Mouse (Mus musculus): ENCODE results near the gene Gpr179. TPM values are rescaled to one million over a fixed set of nuclear protein-coding genes. Genes with fewer than 3 reads are reported as not detected.
"Not testable (repeated sequence)": the region's sequence is repeated elsewhere in the genome, so short reads cannot be mapped to it uniquely, and the experiment has no call there.

Gene Gpr179
- polyA plus RNA-seq, 1 experiment from 2014 or later, result not detected

GRCm38 (mm10) chr11:97336751-97337345, 15.0 kb downstream of the Gpr179 start:
- Histone ChIP-seq H3K27ac (no peak overlapping the region), H3K4me2 (no peak overlapping the region), H3K4me1 (replicated peaks) (peaks cover 14% of the 10 kb centered on the region), H3K27me3 (peaks cover 69% of the 10 kb centered on the region), H3K9ac (no peak overlapping the region), H3K9me3 (replicated peaks) (no peaks in the 10 kb centered on the region), H3K4me3 (replicated peaks) (no peak overlapping the region), H3K36me3 (no peaks in the 10 kb centered on the region)
- 53% methylated on average over 14 of the region's 14 CpGs for WGBS (ENCODE audit: insufficient replicate concordance)
- DNase-seq, result no peak
- no peak for ATAC-seq (ENCODE audit: low read depth)

GRCm38 (mm10) chr11:97336238-97336637, 15.6 kb downstream of the Gpr179 start:
- no peaks in the 10 kb centered on the region for H3K9me3 ChIP-seq (replicated peaks)
- peaks cover 14% of the 10 kb centered on the region for H3K4me1 ChIP-seq (replicated peaks)
- peaks cover 65% of the 10 kb centered on the region for H3K27me3 ChIP-seq
- DNase-seq (no peak), ATAC-seq (ENCODE audit: low read depth) (no peak)
- H3K4me2 ChIP-seq, result no peak overlapping the region
- 26% methylated on average over 6 of the region's 6 CpGs for WGBS (ENCODE audit: insufficient replicate concordance)
- H3K36me3 ChIP-seq, result no peaks in the 10 kb centered on the region
- H3K4me3 ChIP-seq (replicated peaks), result no peak overlapping the region
- H3K27ac ChIP-seq, result no peak overlapping the region
- no peak overlapping the region for H3K9ac ChIP-seq

GRCm38 (mm10) chr11:97334400-97334799, 17.5 kb downstream of the Gpr179 start:
- no peak overlapping the region for H3K9ac ChIP-seq
- DNase-seq (no peak), ATAC-seq (ENCODE audit: low read depth) (no peak)
- H3K27me3 ChIP-seq, result peaks cover 52% of the 10 kb centered on the region
- peaks cover 9% of the 10 kb centered on the region for H3K36me3 ChIP-seq
- 72% methylated on average over 9 of the region's 9 CpGs for WGBS (ENCODE audit: insufficient replicate concordance)
- H3K4me3 ChIP-seq (replicated peaks), result no peak overlapping the region
- H3K9me3 ChIP-seq (replicated peaks), result no peaks in the 10 kb centered on the region
- no peak overlapping the region for H3K4me2 ChIP-seq
- no peak overlapping the region for H3K27ac ChIP-seq
- H3K4me1 ChIP-seq (replicated peaks), result peaks cover 14% of the 10 kb centered on the region

GRCm38 (mm10) chr11:97333896-97334295, 18.0 kb downstream of the Gpr179 start:
- peaks cover 49% of the 10 kb centered on the region for H3K27me3 ChIP-seq
- peaks cover 14% of the 10 kb centered on the region for H3K4me1 ChIP-seq (replicated peaks)
- 53% methylated on average over 1 of the region's 1 CpGs for WGBS (ENCODE audit: insufficient replicate concordance)
- no peaks in the 10 kb centered on the region for H3K9me3 ChIP-seq (replicated peaks)
- peaks cover 14% of the 10 kb centered on the region for H3K36me3 ChIP-seq
- no peak overlapping the region for H3K27ac ChIP-seq
- H3K4me3 ChIP-seq (replicated peaks), result no peak overlapping the region
- DNase-seq, result no peak
- H3K4me2 ChIP-seq, result no peak overlapping the region
- no peak for ATAC-seq (ENCODE audit: low read depth)
- H3K9ac ChIP-seq, result no peak overlapping the region

GRCm38 (mm10) chr11:97333044-97333443, 18.8 kb downstream of the Gpr179 start:
- Histone ChIP-seq H3K27ac (no peak overlapping the region), H3K9ac (no peak overlapping the region), H3K4me3 (replicated peaks) (no peak overlapping the region), H3K27me3 (peaks cover 40% of the 10 kb centered on the region), H3K36me3 (peaks cover 20% of the 10 kb centered on the region), H3K4me1 (replicated peaks) (peaks cover 14% of the 10 kb centered on the region), H3K9me3 (replicated peaks) (no peaks in the 10 kb centered on the region), H3K4me2 (no peak overlapping the region)
- WGBS (ENCODE audit: insufficient replicate concordance), result 41% methylated on average over 9 of the region's 9 CpGs
- peak; percentile 42; the same call in 1 of the 2 replicates for ATAC-seq (ENCODE audit: low read depth)
- no peak for DNase-seq

- WGBS (ENCODE audit: insufficient replicate concordance), result 78% methylated on average over 12 of the region's 12 CpGs
- peaks cover 31% of the 10 kb centered on the region for H3K36me3 ChIP-seq
- H3K4me3 ChIP-seq (replicated peaks), result no peak overlapping the region
- peaks cover 25% of the 10 kb centered on the region for H3K27me3 ChIP-seq
- no peak overlapping the region for H3K9ac ChIP-seq
- H3K4me2 ChIP-seq, result no peak overlapping the region
- H3K27ac ChIP-seq, result no peak overlapping the region
- ATAC-seq (ENCODE audit: low read depth) (no peak), DNase-seq (no peak)
- no peaks in the 10 kb centered on the region for H3K9me3 ChIP-seq (replicated peaks)
- peaks cover 9% of the 10 kb centered on the region for H3K4me1 ChIP-seq (replicated peaks)
These were observed 20.4 kb downstream of the Gpr179 start for GRCm38 (mm10) chr11:97331231-97332190.

GRCm38 (mm10) chr11:97330315-97330714, 21.6 kb downstream of the Gpr179 start:
- no peak overlapping the region for H3K9ac ChIP-seq
- peaks cover 13% of the 10 kb centered on the region for H3K27me3 ChIP-seq
- ATAC-seq (ENCODE audit: low read depth) (no peak), DNase-seq (no peak)
- WGBS (ENCODE audit: insufficient replicate concordance), result 73% methylated on average over 1 of the region's 1 CpGs
- H3K4me1 ChIP-seq (replicated peaks), result peaks cover 8% of the 10 kb centered on the region
- no peak overlapping the region for H3K4me3 ChIP-seq (replicated peaks)
- no peak overlapping the region for H3K27ac ChIP-seq
- peaks cover 43% of the 10 kb centered on the region for H3K36me3 ChIP-seq
- no peak overlapping the region for H3K4me2 ChIP-seq
- H3K9me3 ChIP-seq (replicated peaks), result no peaks in the 10 kb centered on the region

- Histone ChIP-seq H3K9ac (no peak overlapping the region), H3K27me3 (no peaks in the 10 kb centered on the region), H3K27ac (no peak overlapping the region), H3K9me3 (replicated peaks) (no peaks in the 10 kb centered on the region), H3K4me1 (replicated peaks) (peaks cover 6% of the 10 kb centered on the region), H3K4me3 (replicated peaks) (no peak overlapping the region), H3K4me2 (no peak overlapping the region), H3K36me3 (peaks cover 58% of the 10 kb centered on the region)
- 22% methylated on average over 9 of the region's 9 CpGs for WGBS (ENCODE audit: insufficient replicate concordance)
- ATAC-seq (ENCODE audit: low read depth) (0 out of 2 replicates have a peak, but pooled peaks have one; percentile 31), DNase-seq (peak; percentile 41)
These were observed 23.7 kb downstream of the Gpr179 start for GRCm38 (mm10) chr11:97328148-97328547.

- DNase-seq (no peak), ATAC-seq (ENCODE audit: low read depth) (no peak)
- Histone ChIP-seq H3K9me3 (replicated peaks) (no peaks in the 10 kb centered on the region), H3K4me1 (replicated peaks) (no peaks in the 10 kb centered on the region), H3K27me3 (no peaks in the 10 kb centered on the region), H3K4me3 (replicated peaks) (no peak overlapping the region), H3K27ac (no peak overlapping the region), H3K4me2 (no peak overlapping the region), H3K36me3 (peaks cover 64% of the 10 kb centered on the region), H3K9ac (no peak overlapping the region)
- WGBS (ENCODE audit: insufficient replicate concordance), result 47% methylated on average over 1 of the region's 1 CpGs
These were observed 26.7 kb downstream of the Gpr179 start for GRCm38 (mm10) chr11:97325224-97325623.

- H3K4me2 ChIP-seq; H3K4me1 ChIP-seq (replicated peaks): not testable (repeated sequence)
- WGBS (ENCODE audit: insufficient replicate concordance), result 74% methylated on average over 8 of the region's 8 CpGs
These were observed 29.8 kb downstream of the Gpr179 start for GRCm38 (mm10) chr11:97321894-97322600.

GRCm38 (mm10) chr11:97321197-97321596, 30.7 kb downstream of the Gpr179 start:
- Histone ChIP-seq H3K4me1 (replicated peaks) (peaks cover 8% of the 10 kb centered on the region), H3K27ac (no peak overlapping the region), H3K27me3 (no peaks in the 10 kb centered on the region), H3K36me3 (peaks cover 42% of the 10 kb centered on the region), H3K4me3 (replicated peaks) (no peak overlapping the region), H3K9me3 (replicated peaks) (no peaks in the 10 kb centered on the region), H3K4me2 (no peak overlapping the region), H3K9ac (no peak overlapping the region)
- ATAC-seq (ENCODE audit: low read depth) (no peak), DNase-seq (no peak)
- 84% methylated on average over 8 of the region's 8 CpGs for WGBS (ENCODE audit: insufficient replicate concordance)

More at GRCm38 (mm10) chr11:97321894-97322600, 29.8 kb downstream of the Gpr179 start:
- not testable (repeated sequence) for H3K9ac ChIP-seq; H3K27ac ChIP-seq; H3K4me3 ChIP-seq (replicated peaks); DNase-seq; H3K9me3 ChIP-seq (replicated peaks); H3K27me3 ChIP-seq
- 0 out of 2 replicates have a peak, but pooled peaks have one; percentile 48 for ATAC-seq (ENCODE audit: low read depth)
- peaks cover 50% of the 10 kb centered on the region for H3K36me3 ChIP-seq

All from liver, embryonic 13.5 days (tissue).